Mouse (Mus musculus) C2C12 (cell line): ENCODE measurements around the gene Sdhb. TPM values are rescaled to one million over a fixed set of nuclear protein-coding genes. Genes with fewer than 3 reads are reported as not detected.

Experiments
- H3K27me3 ChIP-seq: one replicate; pipeline ENCODE4 v1.6.1; 2011; ENCODE audit not compliant: control insufficient read depth, insufficient read depth, insufficient read length
- H3K36me3 ChIP-seq: one replicate; pipeline ENCODE4 v1.6.1; 2011; ENCODE audit not compliant: control insufficient read depth, insufficient read depth
- H3K4me3 ChIP-seq: one replicate; pipeline ENCODE4 v1.5.1; 2011; ENCODE audit warnings: mild to moderate bottlenecking, control low read depth; ENCODE audit not compliant: poor library complexity, insufficient read depth, severe bottlenecking
- H3K79me2 ChIP-seq: one replicate; pipeline ENCODE4 v1.6.1; 2011; ENCODE audit not compliant: control insufficient read depth, insufficient read depth
- H3K79me3 ChIP-seq: one replicate; pipeline ENCODE4 v1.6.1; 2011; ENCODE audit warnings: low read depth, control low read depth
- H3ac ChIP-seq: one replicate; pipeline ENCODE3; 2011; ENCODE audit warnings: low read depth; ENCODE audit not compliant: control insufficient read depth, insufficient read length
- CEBPB ChIP-seq: IDR thresholded peaks from one replicate; pipeline ENCODE4 v1.6.1; 2011; ENCODE audit warnings: low read depth, mild to moderate bottlenecking, control low read depth, moderate library complexity
- CTCF ChIP-seq: IDR thresholded peaks from one replicate; pipeline ENCODE4 v1.5.1; 2011; ENCODE audit not compliant: control insufficient read depth, insufficient read depth, insufficient read length
- FOSL1 ChIP-seq: IDR thresholded peaks from one replicate; pipeline ENCODE4 v1.8.0; 2011; ENCODE audit warnings: mild to moderate bottlenecking, low read length; ENCODE audit not compliant: poor library complexity, insufficient read depth, severe bottlenecking
- MAX ChIP-seq: IDR thresholded peaks from one replicate; pipeline ENCODE4 v1.6.1; 2011; ENCODE audit warnings: mild to moderate bottlenecking, control low read depth
- MYOD1 ChIP-seq: IDR thresholded peaks from one replicate; pipeline ENCODE4 v1.6.1; 2011; ENCODE audit warnings: low read depth; ENCODE audit not compliant: control insufficient read depth, insufficient read length
- MYOG ChIP-seq: IDR thresholded peaks from one replicate; pipeline ENCODE4 v1.6.1; 2011; ENCODE audit not compliant: control insufficient read depth, insufficient read length; ENCODE audit errors: extremely low read depth
- USF1 ChIP-seq: IDR thresholded peaks from one replicate; pipeline ENCODE4 v1.6.1; 2011; ENCODE audit warnings: low read depth, mild to moderate bottlenecking, control low read depth, moderate library complexity
- polyA plus RNA-seq: library from polyadenylated mRNA; unstranded; fragments of >200 nt; fragmentation: generic; extraction: Trizol; gene quantifications from one replicate; pipeline ENCODE4 v1.2.1, GENCODE M21; 2012; ENCODE audit warnings: missing spikeins

Gene Sdhb
- polyA plus RNA-seq, 1 experiment: 370 TPM

DNA sequence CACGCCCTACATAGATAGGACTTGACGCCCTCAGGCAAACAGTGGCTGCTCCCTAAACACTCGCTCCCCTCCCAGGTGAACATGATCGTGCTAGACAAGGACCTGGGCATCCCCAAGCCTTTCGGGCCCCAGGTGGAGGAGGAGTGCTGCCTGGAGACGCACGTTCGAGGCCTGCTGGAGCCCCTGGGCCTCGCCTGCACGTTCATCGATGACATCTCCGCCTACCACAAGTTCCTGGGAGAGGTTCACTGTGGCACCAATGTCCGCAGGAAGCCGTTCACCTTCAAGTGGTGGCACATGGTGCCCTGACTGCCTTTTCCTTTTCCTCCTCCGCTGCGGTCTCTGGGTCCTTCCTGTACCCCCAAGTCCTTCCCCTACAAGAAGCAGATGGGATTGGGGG lies 11.4 kb upstream of the Sdhb start:
- H3K27me3 ChIP-seq: no peaks in the 10 kb centered on the region
- H3K79me2 ChIP-seq: no peaks in the 10 kb centered on the region
- H3K79me3 ChIP-seq: no peaks in the 10 kb centered on the region
- H3ac ChIP-seq: peak overlapping the region; percentile 9
- TF ChIP-seq USF1: no peak
- TF ChIP-seq FOSL1: no peak
- TF ChIP-seq CEBPB: no peak
- no peak for TF ChIP-seq MAX
- TF ChIP-seq MYOD1: no peak
- no peak for TF ChIP-seq CTCF
- TF ChIP-seq MYOG: no peak
- H3K4me3 ChIP-seq: no peak overlapping the region
- H3K36me3 ChIP-seq: no peaks in the 10 kb centered on the region

GRCm38 (mm10) chr4:140950574-140950973 lies 10.4 kb upstream of the Sdhb start:
- TF ChIP-seq MAX: no peak
- no peak for TF ChIP-seq USF1
- TF ChIP-seq MYOG: no peak
- TF ChIP-seq FOSL1: no peak
- TF ChIP-seq CTCF: no peak
- no peak for TF ChIP-seq CEBPB
- no peak for TF ChIP-seq MYOD1
- Histone ChIP-seq H3ac (no peak overlapping the region), H3K27me3 (no peaks in the 10 kb centered on the region), H3K79me2 (no peaks in the 10 kb centered on the region), H3K36me3 (no peaks in the 10 kb centered on the region), H3K79me3 (no peaks in the 10 kb centered on the region), H3K4me3 (no peak overlapping the region)

DNA sequence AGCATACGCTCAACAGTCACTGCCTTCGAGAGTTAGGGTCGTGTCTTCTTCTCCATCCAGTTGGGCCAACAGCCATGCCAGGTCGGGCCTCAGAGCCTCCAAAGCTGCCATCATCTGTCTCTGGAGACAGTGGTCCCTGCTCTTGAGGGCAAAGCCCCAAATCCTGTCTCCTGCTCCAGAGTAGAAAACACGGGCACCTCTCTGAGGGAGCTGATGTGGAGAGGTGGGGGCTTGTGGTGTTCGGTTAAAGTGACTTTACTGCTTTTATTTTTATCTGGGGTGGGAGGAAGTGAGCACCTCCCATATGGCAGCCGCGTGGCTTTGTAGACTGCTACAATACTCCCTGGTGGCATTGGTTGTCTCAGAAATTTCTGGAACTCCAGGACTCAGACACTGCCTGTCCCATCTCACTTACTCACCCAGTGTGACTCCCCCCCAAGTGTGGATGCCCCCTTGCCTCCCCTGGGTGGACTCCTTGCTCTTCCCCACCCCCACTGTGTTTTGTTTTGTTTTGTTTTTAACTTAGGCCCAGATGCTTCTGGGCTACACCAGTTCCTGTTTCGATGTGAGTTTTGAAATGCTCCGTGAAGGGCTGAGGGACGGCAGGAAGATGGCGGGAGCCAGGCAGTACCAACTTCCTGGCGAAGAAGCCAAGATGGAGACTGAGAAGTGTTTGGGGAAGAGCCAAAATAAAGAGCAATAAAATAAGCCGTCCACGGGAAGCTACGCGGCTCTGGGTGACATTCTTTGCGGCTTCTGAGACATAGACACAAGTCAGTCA lies 9.0 kb upstream of the Sdhb start:
- Histone ChIP-seq H3ac (no peak overlapping the region), H3K79me3 (no peaks in the 10 kb centered on the region), H3K79me2 (no peaks in the 10 kb centered on the region), H3K36me3 (no peaks in the 10 kb centered on the region), H3K27me3 (no peaks in the 10 kb centered on the region), H3K4me3 (no peak overlapping the region)
- TF ChIP-seq USF1 (no peak), MYOD1 (no peak), CTCF (no peak), MYOG (no peak), FOSL1 (no peak), CEBPB (no peak), MAX (no peak)

GRCm38 (mm10) chr4:140957131-140957702 lies 3.8 kb upstream of the Sdhb start:
- H3K79me2 ChIP-seq: peaks cover 10% of the 10 kb centered on the region
- H3K27me3 ChIP-seq: no peaks in the 10 kb centered on the region
- H3ac ChIP-seq: peak overlapping the region; percentile 16
- no peaks in the 10 kb centered on the region for H3K36me3 ChIP-seq
- no peak overlapping the region for H3K4me3 ChIP-seq
- H3K79me3 ChIP-seq: peaks cover 8% of the 10 kb centered on the region
- TF ChIP-seq MAX (no peak), MYOD1 (no peak), MYOG (no peak), FOSL1 (no peak), CEBPB (no peak), USF1 (no peak)

- Histone ChIP-seq H3K4me3 (no peak overlapping the region), H3K79me3 (peaks cover 13% of the 10 kb centered on the region), H3K36me3 (no peaks in the 10 kb centered on the region), H3K27me3 (no peaks in the 10 kb centered on the region), H3K79me2 (peaks cover 15% of the 10 kb centered on the region), H3ac (peak overlapping the region; percentile 16)
- TF ChIP-seq FOSL1: no peak
- TF ChIP-seq MAX: no peak
- TF ChIP-seq USF1: no peak
- TF ChIP-seq MYOD1: peak; percentile 40
- TF ChIP-seq MYOG: no peak
- peak; percentile 91 for TF ChIP-seq CTCF
- TF ChIP-seq CEBPB: no peak
Observed at GRCm38 (mm10) chr4:140957725-140958124, 3.3 kb upstream of the Sdhb start.

DNA sequence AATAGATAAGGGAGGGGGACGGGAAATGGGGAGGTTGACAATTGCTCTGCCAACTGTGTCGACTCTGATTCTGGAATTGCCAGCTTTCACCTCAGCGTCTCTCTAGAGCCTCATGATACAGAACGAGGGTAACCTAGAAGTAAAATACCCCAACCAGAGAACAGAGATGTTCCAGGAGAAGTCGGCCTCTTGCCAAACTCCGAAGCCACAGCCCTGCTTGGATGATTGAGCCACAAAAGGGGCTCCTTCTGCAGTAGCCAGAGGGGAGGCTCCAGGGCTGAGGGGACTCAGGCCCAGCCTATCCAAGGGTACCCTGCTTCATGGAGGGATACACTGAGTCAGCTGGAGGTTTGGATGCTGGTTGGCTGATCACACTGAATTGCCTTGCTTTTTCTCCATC lies 2.7 kb upstream of the Sdhb start:
- Histone ChIP-seq H3K27me3 (no peaks in the 10 kb centered on the region), H3ac (no peak overlapping the region), H3K4me3 (no peak overlapping the region), H3K79me2 (peaks cover 21% of the 10 kb centered on the region), H3K79me3 (peaks cover 19% of the 10 kb centered on the region), H3K36me3 (no peaks in the 10 kb centered on the region)
- TF ChIP-seq USF1 (no peak), MYOG (no peak), MYOD1 (no peak), CEBPB (no peak), CTCF (no peak), MAX (no peak), FOSL1 (no peak)
